Mouse (Mus musculus) embryo, embryonic 10 days (tissue): ENCODE measurements at regions not wholly inside any gene's neighbourhood (a gene's known extent, or its start where the extent isn't known, plus 50 kb on each side); places are given as distances from the start of the nearest gene placed in this dataset.
"Not testable (repeated sequence)": the region's sequence is repeated elsewhere in the genome, so short reads cannot be mapped to it uniquely, and the experiment has no call there.

Experiments
- DNase-seq: peaks from one replicate; pipeline ENCODE4 v3.0.0-alpha.2; 2015; ENCODE audit warnings: low spot score

- DNase-seq: no peak
Measured at GRCm38 (mm10) chr13:88459474-88460173, 361.6 kb upstream of the Edil3 start.

GRCm38 (mm10) chr13:88490104-88490503, 331.2 kb upstream of the Edil3 start:
- DNase-seq: no peak

GRCm38 (mm10) chr13:88510850-88511554, 310.3 kb upstream of the Edil3 start:
- DNase-seq: no peak

- DNase-seq: no peak
Measured at GRCm38 (mm10) chr13:88534796-88535195, 286.5 kb upstream of the Edil3 start.

- DNase-seq: no peak
Measured at GRCm38 (mm10) chr13:88554504-88554903, 266.8 kb upstream of the Edil3 start.

- DNase-seq: no peak
Measured at GRCm38 (mm10) chr13:88564978-88565377, 256.3 kb upstream of the Edil3 start.

- DNase-seq: no peak
Measured at GRCm38 (mm10) chr13:88602244-88602643, 219.0 kb upstream of the Edil3 start.

GRCm38 (mm10) chr13:88610610-88611009, 210.7 kb upstream of the Edil3 start:
- no peak for DNase-seq

- DNase-seq: no peak
Measured at GRCm38 (mm10) chr13:88613231-88613630, 208.0 kb upstream of the Edil3 start.

GRCm38 (mm10) chr13:88650135-88650534, 171.1 kb upstream of the Edil3 start:
- DNase-seq: no peak

GRCm38 (mm10) chr13:88651036-88651435, 170.2 kb upstream of the Edil3 start:
- DNase-seq: no peak

- no peak for DNase-seq
Measured at GRCm38 (mm10) chr13:88655030-88655429, 166.2 kb upstream of the Edil3 start.

- no peak for DNase-seq
Measured at GRCm38 (mm10) chr13:88675835-88676234, 145.4 kb upstream of the Edil3 start.

- peak; percentile 64 for DNase-seq
Measured at GRCm38 (mm10) chr13:88704526-88704925, 116.7 kb upstream of the Edil3 start.

- DNase-seq: not testable (repeated sequence)
Measured at GRCm38 (mm10) chr13:88729626-88730025, 91.6 kb upstream of the Edil3 start.

- DNase-seq: no peak
Measured at GRCm38 (mm10) chr13:88749916-88750315, 71.4 kb upstream of the Edil3 start.
